Mouse (Mus musculus) erythroblast, embryonic 14.5 days (primary cell): ENCODE results near the gene Spns3. TPM values are rescaled to one million over a fixed set of nuclear protein-coding genes. Genes with fewer than 3 reads are reported as not detected.

Experiments
- H3K27me3 ChIP-seq: 2 replicates; pipeline ENCODE4 v1.6.1; 2012; ENCODE audit warnings: inconsistent platforms; ENCODE audit not compliant: control insufficient read depth
- H3K36me3 ChIP-seq: 2 replicates; pipeline ENCODE4 v1.6.1; 2012; ENCODE audit warnings: mild to moderate bottlenecking, inconsistent platforms; ENCODE audit not compliant: control insufficient read depth
- H3K4me1 ChIP-seq: 2 replicates; pipeline ENCODE4 v1.6.1; 2012; ENCODE audit warnings: inconsistent platforms; ENCODE audit not compliant: control insufficient read depth
- H3K4me3 ChIP-seq: replicated peaks from 2 replicates; pipeline ENCODE3; 2012; ENCODE audit warnings: moderate library complexity, mild to moderate bottlenecking, inconsistent platforms
- H3K9me3 ChIP-seq: 2 replicates; pipeline ENCODE4 v1.6.1; 2012; ENCODE audit warnings: low read length, inconsistent platforms, mixed read lengths; ENCODE audit not compliant: control insufficient read depth
- GATA1 ChIP-seq: IDR thresholded peaks from 2 replicates; pipeline ENCODE4 v1.6.1; 2012; ENCODE audit warnings: low read length, inconsistent platforms, mixed read lengths
- TAL1 ChIP-seq: IDR thresholded peaks from 3 replicates; pipeline ENCODE4 v1.6.1; 2012; ENCODE audit warnings: low read length, inconsistent platforms, mixed read lengths
- polyA plus RNA-seq: library from polyadenylated mRNA; stranded (reverse); fragments of >175 nt; gene quantifications from 2 replicates; pipeline ENCODE4 v1.2.3, GENCODE M21; 2012

Spns3 gene
- polyA plus RNA-seq, 1 experiment, result 0.07 TPM

DNA sequence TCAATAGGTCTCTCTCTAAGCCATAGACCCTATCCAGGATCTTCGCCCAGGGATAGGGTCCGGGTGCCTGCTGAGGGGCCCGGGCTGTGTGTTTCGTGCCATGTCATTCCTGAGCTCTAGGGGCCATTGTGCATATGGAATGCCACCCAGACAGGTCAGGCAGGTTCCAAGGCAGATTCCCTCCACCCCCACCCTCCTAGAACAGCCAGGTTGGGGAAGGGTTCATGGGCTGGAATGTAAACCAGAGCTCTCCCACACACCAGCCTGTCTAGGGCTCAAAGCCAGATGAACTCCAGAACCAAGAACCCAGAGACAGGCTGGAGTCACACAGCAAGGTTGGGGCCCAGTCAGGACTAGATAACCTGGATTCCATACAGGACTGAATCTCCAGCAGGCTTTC is 76.8 kb downstream of the Spns3 start:
- TF ChIP-seq TAL1 (no peak), GATA1 (no peak)
- no peaks in the 10 kb centered on the region for H3K27me3 ChIP-seq
- peaks cover 46% of the 10 kb centered on the region for H3K4me1 ChIP-seq
- no peaks in the 10 kb centered on the region for H3K36me3 ChIP-seq
- H3K4me3 ChIP-seq, result no peak overlapping the region
- H3K9me3 ChIP-seq, result no peaks in the 10 kb centered on the region

DNA sequence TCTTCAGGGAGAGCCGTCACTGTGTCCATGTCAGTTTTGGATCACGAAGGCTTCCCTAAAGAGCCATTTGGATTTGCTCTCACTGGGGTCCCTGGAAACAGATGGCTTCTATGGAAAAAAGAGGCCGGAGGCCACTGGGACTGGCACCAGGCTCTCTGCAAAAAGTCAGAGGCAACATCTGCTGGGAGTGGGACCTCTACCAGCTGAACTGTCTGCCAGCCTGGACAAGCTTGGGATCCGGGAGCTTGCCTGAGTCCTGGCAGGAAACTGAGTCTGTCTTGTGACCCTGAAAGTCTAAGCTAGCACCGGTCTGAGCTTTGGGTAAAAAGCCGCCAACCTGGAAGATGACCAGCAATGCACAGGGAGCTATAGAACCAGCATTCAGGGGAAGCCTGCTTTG is 78.9 kb downstream of the Spns3 start:
- Histone ChIP-seq H3K4me3 (no peak overlapping the region), H3K27me3 (no peaks in the 10 kb centered on the region), H3K36me3 (no peaks in the 10 kb centered on the region), H3K9me3 (no peaks in the 10 kb centered on the region), H3K4me1 (peaks cover 62% of the 10 kb centered on the region)
- TF ChIP-seq TAL1 (no peak), GATA1 (no peak)

DNA sequence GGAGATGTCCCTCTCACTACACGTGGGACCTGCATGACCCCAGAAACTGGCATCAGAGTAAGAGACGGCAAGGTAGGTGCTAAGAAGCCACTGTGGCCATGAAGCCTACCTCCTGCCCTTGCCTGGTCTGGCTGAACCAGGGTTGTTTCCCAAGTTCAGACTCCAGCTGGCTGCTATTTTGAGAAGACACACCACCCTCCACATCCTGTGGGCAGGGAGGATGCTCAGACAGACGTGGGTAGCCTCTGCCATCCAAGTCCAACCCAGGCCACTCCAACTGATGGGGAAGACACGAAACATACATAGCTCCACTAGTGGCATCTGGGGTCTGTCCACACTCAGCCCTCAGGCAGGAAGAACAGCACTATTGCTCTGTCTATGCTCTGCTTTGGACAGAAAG is 80.3 kb downstream of the Spns3 start:
- H3K36me3 ChIP-seq, result no peaks in the 10 kb centered on the region
- H3K27me3 ChIP-seq, result no peaks in the 10 kb centered on the region
- TF ChIP-seq GATA1, result no peak
- TF ChIP-seq TAL1, result no peak
- H3K4me1 ChIP-seq, result peaks cover 55% of the 10 kb centered on the region
- H3K4me3 ChIP-seq, result no peak overlapping the region
- H3K9me3 ChIP-seq, result no peaks in the 10 kb centered on the region

DNA sequence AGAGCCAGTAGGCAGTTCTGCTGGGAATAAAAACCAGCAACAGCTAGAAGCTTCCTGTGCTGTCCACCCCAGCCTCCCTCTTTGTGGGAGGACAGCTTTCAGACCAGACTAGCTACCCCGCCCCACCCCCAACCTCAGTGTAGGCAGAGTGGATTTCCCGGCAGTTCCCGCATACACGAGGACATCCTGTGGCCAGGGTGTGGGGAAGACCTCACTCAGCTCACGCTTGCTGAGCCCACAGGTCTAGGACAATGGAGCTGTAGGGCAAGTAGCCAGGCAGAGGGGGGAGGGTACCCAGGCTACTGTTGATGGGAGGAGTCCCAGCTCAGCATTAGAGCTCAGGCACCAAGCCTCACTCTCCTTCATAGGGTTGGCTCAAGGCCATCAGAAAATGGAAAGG is 81.1 kb downstream of the Spns3 start:
- no peaks in the 10 kb centered on the region for H3K36me3 ChIP-seq
- H3K4me1 ChIP-seq, result peaks cover 48% of the 10 kb centered on the region
- TF ChIP-seq TAL1, result no peak
- TF ChIP-seq GATA1, result no peak
- H3K9me3 ChIP-seq, result no peaks in the 10 kb centered on the region
- no peak overlapping the region for H3K4me3 ChIP-seq
- H3K27me3 ChIP-seq, result no peaks in the 10 kb centered on the region

DNA sequence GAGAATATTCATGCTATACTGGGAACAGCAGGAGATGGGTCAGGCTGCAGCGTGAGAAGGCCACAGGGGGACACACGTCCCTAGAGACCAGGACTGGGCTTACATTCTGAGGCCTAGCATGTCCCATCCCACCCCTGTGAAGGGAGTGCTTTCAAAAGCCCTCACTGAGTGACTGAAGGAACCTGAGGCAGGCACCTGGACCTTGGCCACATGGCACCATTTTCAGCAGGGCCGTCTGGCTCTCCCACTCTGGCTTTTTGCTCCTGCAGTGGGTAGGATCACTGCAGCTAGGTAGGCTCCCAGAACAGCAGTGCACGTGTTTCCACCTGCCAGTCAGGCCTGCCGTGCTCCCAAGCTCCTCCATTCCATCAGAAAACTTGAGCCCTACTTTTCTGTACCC is 81.8 kb downstream of the Spns3 start:
- Histone ChIP-seq H3K4me1 (peaks cover 45% of the 10 kb centered on the region), H3K4me3 (no peak overlapping the region)
- no peak for TF ChIP-seq GATA1

GRCm38 (mm10) chr11:72466694-72467507 is 83.4 kb downstream of the Spns3 start:
- H3K9me3 ChIP-seq, result no peaks in the 10 kb centered on the region
- no peaks in the 10 kb centered on the region; the same call in 1 of the 2 replicates for H3K36me3 ChIP-seq
- H3K27me3 ChIP-seq, result no peaks in the 10 kb centered on the region
- H3K4me1 ChIP-seq, result peaks cover 43% of the 10 kb centered on the region
- no peak overlapping the region for H3K4me3 ChIP-seq
- TF ChIP-seq GATA1 (no peak), TAL1 (no peak)

More for the DNA sequence above, 81.8 kb downstream of the Spns3 start:
- H3K9me3 ChIP-seq, result no peaks in the 10 kb centered on the region
- no peaks in the 10 kb centered on the region for H3K36me3 ChIP-seq
- H3K27me3 ChIP-seq, result no peaks in the 10 kb centered on the region

GRCm38 (mm10) chr11:72465978-72466693 is 84.2 kb downstream of the Spns3 start:
- no peak overlapping the region for H3K4me3 ChIP-seq
- no peaks in the 10 kb centered on the region for H3K9me3 ChIP-seq
- TF ChIP-seq TAL1 (no peak), GATA1 (no peak)
- H3K27me3 ChIP-seq, result no peaks in the 10 kb centered on the region
- H3K4me1 ChIP-seq, result peaks cover 42% of the 10 kb centered on the region
- H3K36me3 ChIP-seq, result no peaks in the 10 kb centered on the region; the same call in 1 of the 2 replicates

DNA sequence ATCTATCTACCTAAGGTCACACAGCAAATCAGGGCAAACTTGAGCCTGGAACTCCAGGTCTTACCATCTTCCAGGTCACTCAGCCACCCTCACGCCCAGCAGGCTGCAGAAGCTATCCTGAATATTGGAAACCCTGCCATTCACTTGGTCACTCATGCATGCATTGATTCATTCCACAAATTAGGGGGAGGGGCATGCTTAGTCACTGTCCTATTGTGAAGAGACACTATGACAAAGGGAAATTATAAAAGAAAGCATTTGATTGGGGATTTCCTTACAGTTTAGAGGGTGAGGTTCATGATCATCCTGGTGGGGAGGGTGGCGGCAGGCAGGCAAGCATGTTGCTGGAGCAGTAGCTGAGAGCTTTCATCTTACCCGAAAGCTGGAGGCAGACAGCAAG is 85.5 kb downstream of the Spns3 start:
- Histone ChIP-seq H3K36me3 (no peaks in the 10 kb centered on the region; the same call in 1 of the 2 replicates), H3K4me1 (peaks cover 34% of the 10 kb centered on the region), H3K4me3 (no peak overlapping the region), H3K9me3 (no peaks in the 10 kb centered on the region), H3K27me3 (no peaks in the 10 kb centered on the region)
- no peak for TF ChIP-seq TAL1
- TF ChIP-seq GATA1, result no peak

GRCm38 (mm10) chr11:72461500-72461981 is 88.8 kb downstream of the Spns3 start:
- H3K27me3 ChIP-seq, result no peaks in the 10 kb centered on the region
- H3K36me3 ChIP-seq, result peaks cover 10% of the 10 kb centered on the region; the same call in 1 of the 2 replicates
- TF ChIP-seq TAL1 (no peak), GATA1 (no peak)
- no peaks in the 10 kb centered on the region for H3K9me3 ChIP-seq
- H3K4me1 ChIP-seq, result peaks cover 23% of the 10 kb centered on the region
- no peak overlapping the region for H3K4me3 ChIP-seq
